In the genomic region with DNA sequence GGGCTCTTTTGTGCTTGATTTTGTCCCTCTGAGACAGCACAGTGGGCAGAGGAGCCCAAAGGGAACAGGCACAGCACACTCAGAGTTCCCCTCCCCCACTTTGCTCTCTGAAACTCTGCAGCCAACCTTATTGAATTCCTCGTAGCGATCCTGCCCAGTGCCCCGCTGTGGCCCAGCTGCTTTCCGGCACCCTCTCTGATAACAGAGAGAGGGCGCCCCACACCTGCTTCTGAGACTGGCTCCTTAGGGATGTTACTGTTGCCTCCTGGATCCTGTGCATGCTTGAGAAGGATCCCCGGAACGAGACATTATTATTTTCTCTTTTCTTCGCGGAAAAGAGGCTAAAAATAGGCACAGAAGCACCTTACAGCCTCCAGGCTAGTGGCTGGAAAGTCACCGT, we compare ENCODE assay signal across 8 mouse cellular contexts.
DNase-seq lines count a peak whose midpoint lies in the region; ATAC-seq and TF ChIP-seq lines count a peak whose summit lies in the region.

No protein-coding gene starts in this region.

- no peak for TF ChIP-seq POLR2A in embryonic fibroblast, embryonic 13.5 days (IDR thresholded peaks at IDR 0.05; ENCODE audit: low read depth, low read length)

- H3K4me2 ChIP-seq in liver, postnatal 0 days (ENCODE audit: low read depth, low read length), result peak overlapping the region; percentile 61

- 2% methylated on average over 10 of the region's 10 CpGs for WGBS in liver, postnatal 0 days (ENCODE audit: insufficient replicate concordance)

- no peak for TF ChIP-seq EP300 in liver, postnatal 0 days (IDR thresholded peaks at IDR 0.05; ENCODE audit: low read depth)

- H3K36me3 ChIP-seq in liver, postnatal 0 days (replicated peaks; ENCODE audit: insufficient read depth, low read length), result no peaks in the 10 kb centered on the region

- no peak overlapping the region for H3K9ac ChIP-seq in liver, postnatal 0 days (replicated peaks)

- TF ChIP-seq CTCF in embryonic fibroblast, embryonic 13.5 days (IDR thresholded peaks at IDR 0.05; ENCODE audit: borderline replicate concordance, insufficient read depth, low read length), result 0 out of 2 replicates have a peak, but pooled peaks have one; percentile 28
- TF ChIP-seq CTCF in layer of hippocampus, adult 2 months (conservative IDR thresholded peaks at IDR 0.05), result peak; percentile 83
- TF ChIP-seq CTCF in liver, postnatal 0 days (IDR thresholded peaks at IDR 0.05; ENCODE audit: low read depth), result peak; percentile 29

- H3K27ac ChIP-seq in embryonic fibroblast, embryonic 13.5 days (ENCODE audit: insufficient read depth, low read length), result no peak overlapping the region
- peak overlapping the region; percentile 91 for H3K27ac ChIP-seq in layer of hippocampus, adult 2 months
- no peak overlapping the region for H3K27ac ChIP-seq in liver, postnatal 0 days (ENCODE audit: low read depth)

- no peak for ATAC-seq in liver, postnatal 0 days

- no peaks in the 10 kb centered on the region for H3K27me3 ChIP-seq in liver, postnatal 0 days (ENCODE audit: insufficient read depth, low read length)

- H3K4me1 ChIP-seq in embryonic fibroblast, embryonic 13.5 days (ENCODE audit: control insufficient read depth, insufficient read depth, low read length), result no peaks in the 10 kb centered on the region
- H3K4me1 ChIP-seq in liver, postnatal 0 days (ENCODE audit: insufficient read depth), result 0 out of 2 replicates have a peak, but pooled peaks cover 5% of the 10 kb centered on the region

- H3K4me3 ChIP-seq in embryonic fibroblast, embryonic 13.5 days (ENCODE audit: insufficient read depth, low read length), result peak overlapping the region; percentile 19
- peak overlapping the region; percentile 66 for H3K4me3 ChIP-seq in layer of hippocampus, adult 2 months
- H3K4me3 ChIP-seq in liver, postnatal 0 days (ENCODE audit: low read depth, low read length), result peak overlapping the region; percentile 4; the same call in 1 of the 2 replicates

- H3K9me3 ChIP-seq in liver, postnatal 0 days (ENCODE audit: low read length), result no peaks in the 10 kb centered on the region

- peak; percentile 6 for DNase-seq in 3T3-L1 (ENCODE audit: low read depth, low spot score)
- DNase-seq in adrenal gland, postnatal 25 days, result peak; percentile 38
- DNase-seq in heart, postnatal 4 days, result peak; percentile 36
- peak; percentile 58 to 65 for DNase-seq in layer of hippocampus, adult 2 months (ENCODE audit: low spot score in 2 of 2)
- no peak for DNase-seq in liver, postnatal 0 days
- DNase-seq in right cerebral cortex, adult 18-20 months, result peak; percentile 76
- no peak for DNase-seq in urinary bladder, adult 18-20 months (ENCODE audit: low spot score in 2 of 2)

Comparison
In these comparisons a context has a peak if more than half of its experiments do, and no peak if none do; other contexts are left out.
1. DNase-seq: peak in 3T3-L1 (single experiment), adrenal gland, postnatal 25 days (single experiment), heart, postnatal 4 days (single experiment), layer of hippocampus, adult 2 months (2 of 2) and right cerebral cortex, adult 18-20 months (single experiment); none in liver, postnatal 0 days (single experiment) and urinary bladder, adult 18-20 months (0 of 2).
2. H3K4me3 ChIP-seq: peak in every context shown above with its lines; median percentile 66 in layer of hippocampus, adult 2 months; 19 in embryonic fibroblast, embryonic 13.5 days; 4 in liver, postnatal 0 days.
3. CTCF ChIP-seq: peak in every context shown above with its lines; median percentile 83 in layer of hippocampus, adult 2 months; 29 in liver, postnatal 0 days; 28 in embryonic fibroblast, embryonic 13.5 days.